Mouse (Mus musculus) heart, embryonic 14.5 days (tissue): Measurements from ENCODE around the gene Palb2. TPM values are rescaled to one million over a fixed set of nuclear protein-coding genes. Genes with fewer than 3 reads are reported as not detected.
A peak's percentile ranks its signal among the peaks of the same experiment; 100 is the strongest.

Experiments used
- ATAC-seq: fragments of 200-750 bp; cut with Nextera tagmentation; 2 replicates; pipeline ENCODE4 v1.8.0; 2017; ENCODE audit warnings: low read depth, moderate TSS enrichment; ENCODE audit not compliant: insufficient number of reproducible peaks, insufficient read depth, low FRiP score
- H3K27ac ChIP-seq, 2 experiments: fragments of 200-500 bp in 1 of 2; fragments of 300-500 bp in 1 of 2; sonication (generic) in 1 of 2; replicated peaks in 1 of 2; 2 replicates each; pipeline ENCODE4 v1.5.1; 2012 to 2014; ENCODE audit warnings: low read depth in 2 of 2, low read length in 2 of 2, control low read depth in 1 of 2, mild to moderate bottlenecking in 1 of 2, mixed read lengths in 1 of 2; ENCODE audit not compliant: control insufficient read depth in 1 of 2, insufficient read depth in 1 of 2
- H3K27me3 ChIP-seq: fragments of 300-500 bp; sonication (generic); 2 replicates; pipeline ENCODE4 v1.6.1; 2014; ENCODE audit warnings: mild to moderate bottlenecking, low read length, control low read depth; ENCODE audit not compliant: control insufficient read depth, insufficient read depth
- H3K36me3 ChIP-seq: fragments of 300-500 bp; sonication (generic); 2 replicates; pipeline ENCODE4 v1.6.1; 2014; ENCODE audit warnings: mild to moderate bottlenecking, control low read depth, low read length, mixed read lengths; ENCODE audit not compliant: control insufficient read depth, insufficient read depth
- H3K4me1 ChIP-seq, 2 experiments: fragments of 200-500 bp in 1 of 2; fragments of 300-500 bp in 1 of 2; sonication (generic) in 1 of 2; 2 replicates each; pipeline ENCODE4 v1.6.1; 2012 to 2014; ENCODE audit warnings: low read length in 2 of 2, control low read depth in 1 of 2, mixed read lengths in 1 of 2; ENCODE audit not compliant: control insufficient read depth in 2 of 2, insufficient read depth in 2 of 2
- H3K4me2 ChIP-seq: fragments of 300-500 bp; sonication (generic); 2 replicates; pipeline ENCODE4 v1.6.1; 2014; ENCODE audit warnings: mild to moderate bottlenecking, low read length
- H3K4me3 ChIP-seq, 2 experiments: fragments of 200-500 bp in 1 of 2; fragments of 300-500 bp in 1 of 2; sonication (generic) in 1 of 2; 2 replicates each; pipeline ENCODE4 v1.5.1; 2012 to 2014; ENCODE audit warnings: low read length in 2 of 2, mild to moderate bottlenecking in 2 of 2, control low read depth in 1 of 2, low read depth in 1 of 2, moderate library complexity in 1 of 2; ENCODE audit not compliant: control insufficient read depth in 1 of 2, insufficient read depth in 1 of 2
- H3K9ac ChIP-seq: fragments of 300-500 bp; sonication (generic); 2 replicates; pipeline ENCODE4 v1.6.1; 2014; ENCODE audit warnings: mild to moderate bottlenecking, low read length
- H3K9me3 ChIP-seq: fragments of 300-500 bp; sonication (generic); 2 replicates; pipeline ENCODE4 v1.6.1; 2016; ENCODE audit warnings: low read length, control low read depth; ENCODE audit not compliant: control insufficient read depth
- WGBS: fragments of 180-500 bp; shearing (Covaris S2); extraction: QIAGEN DNeasy Blood & Tissue Kit; methylation state at CpG from one replicate; pipeline ENCODE4 v1.1.7; 2014; 5-methylcytosine and 5-hydroxymethylcytosine counted together
- polyA plus RNA-seq: library from polyadenylated mRNA; unstranded; fragments of >200 nt; fragmentation: Nextera tagmentation; extraction: Ambion mirVana; gene quantifications from 2 replicates; pipeline ENCODE4 v1.2.1, GENCODE M21; 2014

The Palb2 gene
- 7.6 and 7.7 TPM in 2 replicates for polyA plus RNA-seq

DNA sequence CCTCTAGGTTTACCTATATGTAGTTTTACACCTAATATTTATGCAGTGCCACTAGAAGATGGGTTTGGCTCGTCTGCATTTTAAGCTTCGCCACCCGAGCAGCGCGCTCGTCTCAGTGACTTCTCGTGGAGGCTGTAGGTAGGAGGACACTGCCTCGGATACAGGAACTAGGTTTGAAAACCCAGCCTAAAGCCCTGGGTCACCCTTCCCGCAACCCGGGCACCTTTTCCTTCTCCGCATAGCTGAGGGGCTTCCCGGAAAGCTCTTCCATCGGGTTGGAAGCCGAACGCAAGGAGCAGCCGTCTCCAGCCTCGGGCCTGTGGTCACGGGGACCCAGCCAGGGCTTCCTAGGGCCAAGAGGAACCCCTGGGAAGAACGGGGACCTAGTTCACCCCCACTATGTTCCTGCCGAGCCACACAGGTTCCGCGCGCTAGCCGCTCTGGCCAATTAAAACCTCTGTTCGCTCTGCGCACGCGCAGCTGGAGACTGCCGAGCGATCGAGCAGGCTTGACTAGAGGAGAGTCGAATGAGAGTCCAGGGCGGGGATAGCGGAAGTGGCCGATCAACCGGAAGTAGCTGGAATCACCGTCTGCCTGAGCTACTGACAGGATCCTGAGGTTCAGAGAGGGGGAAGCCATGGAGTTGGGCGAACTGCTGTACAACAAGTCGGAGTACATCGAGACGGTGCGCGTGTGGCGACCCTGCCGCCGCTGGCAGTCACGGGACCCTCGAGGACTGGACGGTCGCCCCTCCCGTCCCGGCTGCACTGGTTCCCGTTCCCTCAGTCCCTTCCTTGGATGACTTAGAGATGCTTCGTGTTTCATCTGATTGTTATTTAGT is at the start of gene Palb2, which contains the start of gene Dctn5:
Gene Palb2, minus strand, starts transcription at position 489 of the 841 bp plus-strand sequence.
Gene Dctn5, plus strand, starts transcription at position 545 of the 841 bp plus-strand sequence.
- H3K36me3 ChIP-seq, result peaks cover 45% of the 10 kb centered on the region
- H3K4me3 ChIP-seq, result peak within 1 kb of the TSS; percentile 88 to 89
- H3K4me1 ChIP-seq, result peaks cover 2 to 11% of the 10 kb centered on the region in 2 experiments; a peak in 3 of 4 replicates
- peak within 1 kb of the TSS; percentile 86 for H3K4me2 ChIP-seq
- WGBS, result under 1% methylated on average over 54 of the region's 54 CpGs
- peak; percentile 95 for ATAC-seq
- peak within 1 kb of the TSS; percentile 41 to 48; a peak in 1 of 4 replicates for H3K27ac ChIP-seq
- H3K9ac ChIP-seq, result peak within 1 kb of the TSS; percentile 91
- no peaks in the 10 kb centered on the region for H3K9me3 ChIP-seq
- H3K27me3 ChIP-seq, result no peaks in the 10 kb centered on the region

DNA sequence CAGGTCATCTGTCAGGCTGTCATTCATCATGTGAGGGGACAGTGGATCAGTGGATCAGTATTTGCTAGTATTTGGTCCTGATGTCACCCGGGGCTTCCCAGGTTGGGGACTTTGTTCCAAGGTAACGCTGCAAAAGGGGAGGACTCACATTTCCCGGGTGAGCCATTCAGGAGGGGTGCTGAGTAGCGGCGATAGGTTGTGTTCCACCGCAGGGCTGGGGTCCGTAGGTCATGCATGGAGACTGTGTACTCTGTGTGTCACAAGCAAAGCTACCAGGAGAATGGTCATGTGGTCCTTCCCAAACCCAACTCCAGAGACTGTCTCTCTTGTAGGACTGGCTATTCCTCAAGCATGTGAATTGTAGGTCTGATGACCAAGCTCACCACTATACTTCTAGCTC is 47.9 kb upstream of the Palb2 start:
- H3K36me3 ChIP-seq, result no peaks in the 10 kb centered on the region
- no peak overlapping the region for H3K9ac ChIP-seq
- H3K27ac ChIP-seq, result no peak overlapping the region
- WGBS, result 81% methylated on average over 7 of the region's 7 CpGs
- ATAC-seq, result no peak
- H3K27me3 ChIP-seq, result 0 out of 2 replicates have a peak, but pooled peaks cover 3% of the 10 kb centered on the region
- no peak overlapping the region for H3K4me3 ChIP-seq
- no peaks in the 10 kb centered on the region for H3K9me3 ChIP-seq
- no peaks in the 10 kb centered on the region for H3K4me1 ChIP-seq
- H3K4me2 ChIP-seq, result no peak overlapping the region

DNA sequence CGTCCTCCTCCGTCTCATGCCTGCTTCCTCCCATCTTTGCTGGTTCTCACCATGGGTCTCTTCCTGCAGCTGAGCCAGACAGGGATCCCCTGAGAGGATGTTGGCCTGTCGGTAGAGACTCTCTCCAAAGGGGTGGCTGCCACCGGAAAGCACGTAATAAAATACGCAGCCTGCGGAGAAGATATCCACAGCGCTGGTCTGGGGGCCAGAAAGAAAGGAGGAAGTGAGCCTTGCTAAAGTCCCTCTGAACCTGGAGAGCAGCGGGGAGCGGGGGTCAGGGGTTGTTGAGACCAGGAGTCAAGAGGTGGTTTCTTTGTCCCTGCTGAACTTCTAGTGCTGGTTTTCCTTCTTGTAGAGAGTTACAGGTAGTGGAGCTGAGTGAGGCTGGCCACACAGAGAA is 38.8 kb upstream of the Palb2 start:
- WGBS, result 74% methylated on average over 10 of the region's 10 CpGs
- H3K36me3 ChIP-seq, result peaks cover 43% of the 10 kb centered on the region
- H3K4me3 ChIP-seq, result no peak overlapping the region
- no peaks in the 10 kb centered on the region for H3K4me1 ChIP-seq
- no peak overlapping the region for H3K4me2 ChIP-seq
- no peak overlapping the region for H3K27ac ChIP-seq
- no peak overlapping the region for H3K9ac ChIP-seq
- H3K27me3 ChIP-seq, result no peaks in the 10 kb centered on the region
- H3K9me3 ChIP-seq, result no peaks in the 10 kb centered on the region
- ATAC-seq, result no peak

DNA sequence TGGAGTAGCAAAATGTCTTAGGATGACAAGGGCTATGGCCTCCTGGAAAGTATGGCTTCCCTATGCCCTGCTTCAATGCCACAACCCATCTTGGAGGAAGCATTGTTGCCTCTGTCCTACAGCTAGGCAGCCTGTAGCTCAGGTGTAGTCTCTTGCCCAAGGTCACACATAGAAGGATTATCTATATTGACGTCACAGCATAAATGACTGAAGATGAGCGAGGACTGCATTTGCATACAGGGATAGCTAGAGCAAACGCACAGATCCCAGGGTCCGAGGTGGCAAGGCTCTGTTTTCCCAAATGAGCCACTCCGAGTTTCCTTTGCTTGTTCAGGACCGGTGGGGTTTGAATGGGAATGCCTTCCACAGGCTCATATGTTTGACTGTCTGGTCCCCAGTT is 37.9 kb upstream of the Palb2 start:
- WGBS, result 76% methylated on average over 6 of the region's 6 CpGs

DNA sequence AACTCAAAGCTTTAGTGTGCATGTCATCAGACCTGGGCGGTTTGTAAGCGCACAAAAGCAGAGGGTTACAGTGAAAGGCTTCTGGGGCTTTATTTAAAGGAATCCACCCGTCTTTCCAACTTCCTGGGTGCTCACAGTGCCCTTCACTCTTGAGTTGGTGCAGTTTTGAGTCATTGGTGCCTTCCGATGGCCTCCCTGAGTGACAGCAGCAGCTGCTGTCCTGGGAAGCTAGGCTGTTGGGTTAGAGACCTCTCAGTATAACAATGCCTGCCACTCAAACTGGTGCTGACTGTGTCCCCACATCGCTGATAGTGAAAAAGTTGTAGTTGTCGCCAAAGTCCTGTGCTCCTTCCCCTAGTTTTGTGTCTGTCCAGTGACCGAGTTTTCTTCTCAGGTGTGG is 34.4 kb upstream of the Palb2 start:
- Histone ChIP-seq H3K4me3 (no peak overlapping the region), H3K9me3 (no peaks in the 10 kb centered on the region), H3K4me1 (no peaks in the 10 kb centered on the region), H3K4me2 (no peak overlapping the region), H3K27me3 (no peaks in the 10 kb centered on the region), H3K9ac (no peak overlapping the region), H3K36me3 (peaks cover 83% of the 10 kb centered on the region), H3K27ac (no peak overlapping the region)
- 88% methylated on average over 7 of the region's 7 CpGs for WGBS
- no peak for ATAC-seq

More for the DNA sequence above, 37.9 kb upstream of the Palb2 start:
- no peak overlapping the region; a peak in 1 of 4 replicates for H3K27ac ChIP-seq
- no peaks in the 10 kb centered on the region for H3K9me3 ChIP-seq
- no peaks in the 10 kb centered on the region for H3K4me1 ChIP-seq
- H3K4me2 ChIP-seq, result no peak overlapping the region
- no peak for ATAC-seq
- H3K27me3 ChIP-seq, result no peaks in the 10 kb centered on the region
- H3K4me3 ChIP-seq, result no peak overlapping the region
- no peak overlapping the region for H3K9ac ChIP-seq
- H3K36me3 ChIP-seq, result peaks cover 52% of the 10 kb centered on the region

DNA sequence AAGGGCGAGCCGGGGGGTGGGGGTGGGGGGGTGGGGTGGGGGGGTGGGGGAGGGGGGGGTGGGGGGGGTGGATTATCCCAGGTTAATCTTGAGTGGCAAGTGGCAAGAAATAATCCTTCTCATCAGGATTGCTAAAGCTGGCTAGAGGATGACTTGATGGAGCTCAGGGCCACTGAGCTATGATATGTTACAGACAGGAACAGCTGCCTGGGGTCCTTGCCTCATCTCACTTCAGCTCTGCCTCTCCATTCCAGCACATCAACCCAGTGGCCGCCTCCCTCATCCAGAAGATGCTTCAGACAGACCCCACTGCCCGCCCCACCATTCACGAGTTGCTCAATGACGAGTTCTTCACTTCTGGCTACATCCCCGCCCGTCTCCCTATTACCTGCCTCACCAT is 31.0 kb upstream of the Palb2 start:
- H3K4me1 ChIP-seq, result peaks cover 10 to 23% of the 10 kb centered on the region in 2 experiments
- no peak for ATAC-seq
- H3K36me3 ChIP-seq, result peaks cover 75% of the 10 kb centered on the region
- H3K4me3 ChIP-seq, result no peak overlapping the region
- H3K27ac ChIP-seq, result no peak overlapping the region
- WGBS, result 95% methylated on average over 8 of the region's 8 CpGs
- no peaks in the 10 kb centered on the region for H3K27me3 ChIP-seq
- H3K9ac ChIP-seq, result no peak overlapping the region
- H3K4me2 ChIP-seq, result no peak overlapping the region
- no peaks in the 10 kb centered on the region for H3K9me3 ChIP-seq

DNA sequence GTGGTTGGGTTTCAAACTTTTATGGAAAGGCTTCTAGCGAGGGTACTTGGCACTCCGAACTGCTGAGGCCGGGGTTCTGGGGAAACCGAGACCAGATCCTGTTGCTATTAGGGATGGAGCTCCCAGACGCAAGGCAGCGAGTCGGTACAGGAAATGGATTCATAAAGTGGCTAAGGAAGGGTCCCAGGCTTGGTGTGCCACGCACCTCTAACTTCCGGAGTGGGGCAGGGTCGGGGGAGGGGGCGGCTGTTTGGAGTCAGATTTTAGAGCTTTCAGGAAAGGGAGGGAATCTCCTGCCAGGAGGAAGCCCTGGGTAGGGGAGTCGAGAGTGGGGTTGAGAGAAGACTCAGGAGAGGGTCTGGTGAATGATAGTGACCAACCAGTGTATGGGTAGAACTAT is 27.3 kb upstream of the Palb2 start:
- no peak; the same call in 1 of the 2 replicates for ATAC-seq
- 1% methylated on average over 12 of the region's 12 CpGs for WGBS

More for the DNA sequence above, 27.3 kb upstream of the Palb2 start:
- Histone ChIP-seq H3K9ac (peak overlapping the region; percentile 83), H3K4me2 (peak overlapping the region; percentile 69), H3K4me1 (peaks cover 14 to 38% of the 10 kb centered on the region in 2 experiments), H3K4me3 (peak overlapping the region; percentile 79 to 84), H3K36me3 (peaks cover 39% of the 10 kb centered on the region), H3K9me3 (no peaks in the 10 kb centered on the region), H3K27me3 (no peaks in the 10 kb centered on the region), H3K27ac (peak overlapping the region; percentile 50 to 66; a peak in 1 of 4 replicates)
